Comparison of ENCODE assay signal across 9 mouse cellular contexts in genomic region chr8:91966891-91967370, GRCm38 (mm10).
DNase-seq lines count a peak whose midpoint lies in the region; ATAC-seq and TF ChIP-seq lines count a peak whose summit lies in the region.
"Had no signal": no experiment of that assay in that cellular context is flagged by ENCODE, and none has a peak within 500 bp of the region (broad histone marks: within the 10 kb centered on the region; RNA-seq: fewer than 3 reads in every experiment).

No protein-coding gene starts in this region.

- H3K9ac ChIP-seq in hindbrain, embryonic 11.5 days (ENCODE audit: low read depth, low read length) = no peak overlapping the region
- no peak overlapping the region for H3K9ac ChIP-seq in limb, embryonic 15.5 days
- H3K9ac ChIP-seq in neural tube, embryonic 12.5 days = no peak overlapping the region

- ATAC-seq in hindbrain, embryonic 11.5 days (ENCODE audit: low FRiP score) = no peak; the same call in 1 of the 2 replicates
- no peak for ATAC-seq in limb, embryonic 15.5 days (ENCODE audit: insufficient number of reproducible peaks, low FRiP score, low TSS enrichment, low read depth)
- 0 out of 2 replicates have a peak, but pooled peaks have one; percentile 17 for ATAC-seq in neural tube, embryonic 12.5 days (ENCODE audit: low FRiP score, low read depth)

- DNase-seq in gastrocnemius, adult 2 months = peak; percentile 50
- no peak for DNase-seq in gastrocnemius, postnatal 25 days
- DNase-seq in embryo, embryonic 10 days (ENCODE audit: low spot score) = peak; percentile 42
- DNase-seq in hindbrain, embryonic 11.5 days (ENCODE audit: low spot score) = peak; percentile 60
- no peak for DNase-seq in forebrain, embryonic 10.5 days (ENCODE audit: extremely low spot score, low spot score)
- DNase-seq in urinary bladder, postnatal 4 days (ENCODE audit: low spot score in 2 of 2) = no peak

- 37% methylated on average over 19 of the region's 19 CpGs for WGBS in hindbrain, embryonic 11.5 days
- WGBS in limb, embryonic 15.5 days = 60% methylated on average over 19 of the region's 19 CpGs
- WGBS in neural tube, embryonic 12.5 days = 35% methylated on average over 19 of the region's 19 CpGs
- WGBS in forebrain, embryonic 10.5 days = 64% methylated on average over 19 of the region's 19 CpGs

- no peaks in the 10 kb centered on the region for H3K9me3 ChIP-seq in hindbrain, embryonic 11.5 days (ENCODE audit: control insufficient read depth, low read length)
- H3K9me3 ChIP-seq in limb, embryonic 15.5 days = no peaks in the 10 kb centered on the region
- H3K9me3 ChIP-seq in neural tube, embryonic 12.5 days = no peaks in the 10 kb centered on the region
- H3K9me3 ChIP-seq in forebrain, embryonic 10.5 days = no peaks in the 10 kb centered on the region

- H3K27me3 ChIP-seq in hindbrain, embryonic 11.5 days (ENCODE audit: control insufficient read depth, insufficient read depth, low read length) = no peaks in the 10 kb centered on the region
- peaks cover 84% of the 10 kb centered on the region for H3K27me3 ChIP-seq in limb, embryonic 15.5 days
- H3K27me3 ChIP-seq in neural tube, embryonic 12.5 days (replicated peaks) = no peaks in the 10 kb centered on the region
- H3K27me3 ChIP-seq in forebrain, embryonic 10.5 days (ENCODE audit: poor library complexity, severe bottlenecking) = peaks cover 51% of the 10 kb centered on the region

- peak overlapping the region; percentile 29 for H3K4me2 ChIP-seq in hindbrain, embryonic 11.5 days (replicated peaks; ENCODE audit: low read depth, low read length)
- H3K4me2 ChIP-seq in limb, embryonic 15.5 days = 0 out of 2 replicates have a peak overlapping the region, but pooled peaks have one; percentile 19
- peak overlapping the region; percentile 29 for H3K4me2 ChIP-seq in neural tube, embryonic 12.5 days (replicated peaks)

- H3K27ac ChIP-seq in gastrocnemius, adult 2 months = no peak overlapping the region
- 0 out of 2 replicates have a peak overlapping the region, but pooled peaks have one; percentile 14 for H3K27ac ChIP-seq in hindbrain, embryonic 11.5 days (ENCODE audit: low read depth, low read length)
- no peak overlapping the region for H3K27ac ChIP-seq in limb, embryonic 15.5 days
- no peak overlapping the region for H3K27ac ChIP-seq in neural tube, embryonic 12.5 days
- H3K27ac ChIP-seq in forebrain, embryonic 10.5 days = no peak overlapping the region

- peak; percentile 61 for TF ChIP-seq CTCF in gastrocnemius, adult 2 months (IDR thresholded peaks at IDR 0.05)

- no peaks in the 10 kb centered on the region for H3K36me3 ChIP-seq in hindbrain, embryonic 11.5 days (ENCODE audit: control insufficient read depth, insufficient read depth, low read length)
- no peaks in the 10 kb centered on the region for H3K36me3 ChIP-seq in limb, embryonic 15.5 days
- H3K36me3 ChIP-seq in neural tube, embryonic 12.5 days = no peaks in the 10 kb centered on the region
- H3K36me3 ChIP-seq in forebrain, embryonic 10.5 days (replicated peaks) = no peaks in the 10 kb centered on the region
- H3K36me3 ChIP-seq: G1E had no signal

- intact Hi-C loops in gastrocnemius, adult 2 months (cut with DNase I) = no loop called here

- H3K4me3 ChIP-seq in gastrocnemius, adult 2 months = peak overlapping the region; percentile 48
- H3K4me3 ChIP-seq in hindbrain, embryonic 11.5 days (ENCODE audit: low read depth, low read length) = no peak overlapping the region
- H3K4me3 ChIP-seq in limb, embryonic 15.5 days = no peak overlapping the region
- H3K4me3 ChIP-seq in neural tube, embryonic 12.5 days = no peak overlapping the region
- H3K4me3 ChIP-seq in forebrain, embryonic 10.5 days = no peak overlapping the region

- no peaks in the 10 kb centered on the region for H3K4me1 ChIP-seq in hindbrain, embryonic 11.5 days (replicated peaks; ENCODE audit: control insufficient read depth, insufficient read depth, low read length)
- H3K4me1 ChIP-seq in limb, embryonic 15.5 days = no peaks in the 10 kb centered on the region
- 0 out of 2 replicates have a peak, but pooled peaks cover 4% of the 10 kb centered on the region for H3K4me1 ChIP-seq in neural tube, embryonic 12.5 days
- H3K4me1 ChIP-seq in forebrain, embryonic 10.5 days = peaks cover 3% of the 10 kb centered on the region

Comparison
In these comparisons a context has a peak if more than half of its experiments do, and no peak if none do; other contexts are left out.
1. DNase-seq: peak in gastrocnemius, adult 2 months (single experiment), embryo, embryonic 10 days (single experiment) and hindbrain, embryonic 11.5 days (single experiment); none in gastrocnemius, postnatal 25 days (single experiment), forebrain, embryonic 10.5 days (single experiment) and urinary bladder, postnatal 4 days (0 of 2).
2. Peak in every context shown above with its lines, with median percentiles within 50 percentile points of each other: H3K4me2 ChIP-seq.